ENCODE assay signal across 22 mouse cellular contexts in genomic region chr10:13160913-13161312, GRCm38 (mm10). TPM values are rescaled to one million over a fixed set of nuclear protein-coding genes. Genes with fewer than 3 reads are reported as not detected.
DNase-seq lines count a peak whose midpoint lies in the region; ATAC-seq and TF ChIP-seq lines count a peak whose summit lies in the region.
"Had no signal": no experiment of that assay in that cellular context is flagged by ENCODE, and none has a peak within 500 bp of the region (broad histone marks: within the 10 kb centered on the region; RNA-seq: fewer than 3 reads in every experiment).

No protein-coding gene starts in this region.

- H3K4me1 ChIP-seq in intestine, embryonic 14.5 days (replicated peaks; ENCODE audit: control insufficient read depth, insufficient read depth, low read length): no peaks in the 10 kb centered on the region
- H3K4me1 ChIP-seq in intestine, postnatal 0 days (replicated peaks; ENCODE audit: control insufficient read depth, insufficient read depth, low read length): no peaks in the 10 kb centered on the region
- H3K4me1 ChIP-seq: embryonic facial prominence, embryonic 10.5 days; embryonic facial prominence, embryonic 12.5 days; forebrain, embryonic 15.5 days had no signal

- WGBS in intestine, embryonic 14.5 days: 94% methylated on average over 4 of the region's 4 CpGs
- WGBS in intestine, postnatal 0 days: 92% methylated on average over 4 of the region's 4 CpGs

- no peak overlapping the region for H3K4me2 ChIP-seq in intestine, embryonic 14.5 days (ENCODE audit: low read length)
- H3K4me2 ChIP-seq in intestine, postnatal 0 days (replicated peaks; ENCODE audit: low read depth): no peak overlapping the region
- H3K4me2 ChIP-seq: embryonic facial prominence, embryonic 12.5 days; forebrain, embryonic 13.5 days; forebrain, embryonic 15.5 days had no signal

- no peak for TF ChIP-seq CTCF in intestine, postnatal 0 days (IDR thresholded peaks at IDR 0.05; ENCODE audit: low read depth)

- no peak overlapping the region for H3K9ac ChIP-seq in intestine, embryonic 14.5 days (ENCODE audit: low read length)
- H3K9ac ChIP-seq in intestine, postnatal 0 days (ENCODE audit: low read depth, low read length): no peak overlapping the region
- H3K9ac ChIP-seq: embryonic facial prominence, embryonic 12.5 days; forebrain, embryonic 13.5 days; forebrain, embryonic 15.5 days; forebrain, postnatal 0 days had no signal

- no peak for ATAC-seq in intestine, embryonic 14.5 days (replicated peaks; ENCODE audit: low FRiP score, low TSS enrichment, low read depth)
- no peak for ATAC-seq in intestine, postnatal 0 days
- ATAC-seq: forebrain, embryonic 13.5 days; forebrain, embryonic 15.5 days; forebrain, postnatal 0 days had no signal

- H3K4me3 ChIP-seq in intestine, embryonic 14.5 days (ENCODE audit: low read depth, low read length): no peak overlapping the region
- no peak overlapping the region for H3K4me3 ChIP-seq in intestine, postnatal 0 days (ENCODE audit: low read depth, low read length)
- H3K4me3 ChIP-seq: embryonic facial prominence, embryonic 10.5 days; embryonic facial prominence, embryonic 12.5 days; forebrain, embryonic 13.5 days; forebrain, embryonic 15.5 days had no signal

- H3K27ac ChIP-seq in intestine, embryonic 14.5 days (ENCODE audit: low read depth): no peak overlapping the region
- H3K27ac ChIP-seq in intestine, postnatal 0 days (ENCODE audit: low read depth, low read length): no peak overlapping the region
- H3K27ac ChIP-seq: embryonic facial prominence, embryonic 10.5 days; embryonic facial prominence, embryonic 12.5 days; forebrain, embryonic 13.5 days; forebrain, embryonic 15.5 days had no signal

- H3K36me3 ChIP-seq in intestine, embryonic 14.5 days (ENCODE audit: control insufficient read depth, insufficient read depth, low read length): no peaks in the 10 kb centered on the region
- no peaks in the 10 kb centered on the region for H3K36me3 ChIP-seq in intestine, postnatal 0 days (ENCODE audit: control insufficient read depth, insufficient read depth)
- H3K36me3 ChIP-seq: embryonic facial prominence, embryonic 10.5 days; embryonic facial prominence, embryonic 12.5 days; forebrain, embryonic 15.5 days had no signal

- DNase-seq in intestine, embryonic 14.5 days (ENCODE audit: low spot score): peak; percentile 6
- peak; percentile 37 for DNase-seq in brain, adult 2 months (ENCODE audit: low read depth, low spot score)
- DNase-seq in telencephalon, adult 2 months (ENCODE audit: low read depth, low spot score): peak; percentile 48
- no peak for DNase-seq in urinary bladder, adult 2 months (ENCODE audit: low spot score)
- DNase-seq: adrenal gland, adult 2 months; adrenal gland, postnatal 10 days; adrenal gland, postnatal 25 days; cerebellum, adult 11-12 months; cerebellum, adult 2 months; cerebellum, adult 9-10 months; cerebellum, postnatal 10 days; cerebellum, postnatal 25 days; forebrain, postnatal 0 days had no signal

- H3K27me3 ChIP-seq in intestine, embryonic 14.5 days (replicated peaks; ENCODE audit: control insufficient read depth, insufficient read depth, low read length): no peaks in the 10 kb centered on the region
- H3K27me3 ChIP-seq in intestine, postnatal 0 days (replicated peaks; ENCODE audit: control insufficient read depth, insufficient read depth, low read length): no peaks in the 10 kb centered on the region
- H3K27me3 ChIP-seq: embryonic facial prominence, embryonic 12.5 days; forebrain, embryonic 13.5 days; forebrain, embryonic 15.5 days had no signal

- H3K9me3 ChIP-seq in intestine, embryonic 14.5 days (ENCODE audit: control insufficient read depth, low read length): no peaks in the 10 kb centered on the region
- no peaks in the 10 kb centered on the region for H3K9me3 ChIP-seq in intestine, postnatal 0 days (ENCODE audit: control insufficient read depth)
- H3K9me3 ChIP-seq: embryonic facial prominence, embryonic 12.5 days; forebrain, embryonic 15.5 days had no signal

RNA-seq across cellular contexts. Expression of gene Zc2hc1b, which starts 16.9 kb away (rescaled TPM):
- not detected in 2 replicates for polyA plus RNA-seq in intestine, embryonic 14.5 days (2014; fragmentation: Nextera tagmentation; extraction: Ambion mirVana)
- not detected in 2 replicates for polyA plus RNA-seq in intestine, postnatal 0 days (2015; fragmentation: Nextera tagmentation; extraction: Ambion mirVana)
- not detected in 2 replicates for polyA plus RNA-seq in urinary bladder, adult 2 months (2012; rRNA removed)
- polyA plus RNA-seq: adrenal gland, adult 2 months; C2C12; cerebellum, adult 2 months; cortical plate, adult 2 months; embryonic facial prominence, embryonic 10.5 days; embryonic facial prominence, embryonic 12.5 days; embryonic facial prominence, embryonic 14.5 days; forebrain, embryonic 11.5 days; forebrain, embryonic 13.5 days; forebrain, embryonic 15.5 days; forebrain, postnatal 0 days had no signal

RNA-seq across cellular contexts. Expression of gene Ltv1, which starts 32.1 kb away (rescaled TPM):
- 80.1 and 87.2 TPM in 2 replicates for polyA plus RNA-seq in intestine, embryonic 14.5 days (2014; fragmentation: Nextera tagmentation; extraction: Ambion mirVana)
- 44.1 and 45.5 TPM in 2 replicates for polyA plus RNA-seq in intestine, postnatal 0 days (2015; fragmentation: Nextera tagmentation; extraction: Ambion mirVana)
- polyA plus RNA-seq in urinary bladder, adult 2 months (2012; rRNA removed): 27.8 and 28.4 TPM in 2 replicates
